Mouse (Mus musculus) frontal cortex, postnatal 36 days (tissue): Measurements from ENCODE around the gene Rsf1.
A peak's percentile ranks its signal among the peaks of the same experiment; 100 is the strongest.

Experiments
- DNase-seq, 2 experiments: peaks; one replicate each; pipeline ENCODE4 v3.0.0; 2022; ENCODE audit warnings: low spot score in 2 of 2

Rsf1 gene

GRCm38 (mm10) chr7:97579067-97579975 lies at the start of gene Rsf1, which contains the start of gene Aamdc:
Gene Rsf1, plus strand, starts transcription at chr7:97579889.
Gene Aamdc, minus strand, starts transcription at chr7:97579497.
- DNase-seq: peak; percentile 95

- no peak for DNase-seq
These were observed 44.2 kb upstream of the Rsf1 start for GRCm38 (mm10) chr7:97535531-97535930.

GRCm38 (mm10) chr7:97536571-97536970 lies 43.1 kb upstream of the Rsf1 start:
- no peak for DNase-seq

GRCm38 (mm10) chr7:97546462-97546861 lies 33.2 kb upstream of the Rsf1 start:
- DNase-seq: no peak

GRCm38 (mm10) chr7:97549301-97549700 lies 30.4 kb upstream of the Rsf1 start:
- DNase-seq: no peak

GRCm38 (mm10) chr7:97550673-97551072 lies 29.0 kb upstream of the Rsf1 start:
- DNase-seq: no peak

- no peak for DNase-seq
These were observed 16.1 kb upstream of the Rsf1 start for GRCm38 (mm10) chr7:97563576-97563975.

- no peak for DNase-seq
These were observed 10.3 kb upstream of the Rsf1 start for GRCm38 (mm10) chr7:97569372-97569771.

GRCm38 (mm10) chr7:97570389-97570788 lies 9.3 kb upstream of the Rsf1 start:
- no peak for DNase-seq

- DNase-seq: peak in 1 of 2 experiments; percentile 37
These were observed 1.2 kb upstream of the Rsf1 start for GRCm38 (mm10) chr7:97578361-97579066.

- DNase-seq: peak; percentile 45 to 60
These were observed 520 bp downstream of the Rsf1 start for GRCm38 (mm10) chr7:97579976-97580842.

GRCm38 (mm10) chr7:97580843-97581214 lies 1.1 kb downstream of the Rsf1 start:
- peak; percentile 81 to 82 for DNase-seq

- DNase-seq: no peak
These were observed 8.8 kb downstream of the Rsf1 start for GRCm38 (mm10) chr7:97588506-97588905.

GRCm38 (mm10) chr7:97590488-97590887 lies 10.8 kb downstream of the Rsf1 start:
- DNase-seq: no peak

- DNase-seq: no peak
These were observed 11.6 kb downstream of the Rsf1 start for GRCm38 (mm10) chr7:97591336-97591735.

- no peak for DNase-seq
These were observed 12.7 kb downstream of the Rsf1 start for GRCm38 (mm10) chr7:97592396-97592795.

- DNase-seq: no peak
These were observed 13.8 kb downstream of the Rsf1 start for GRCm38 (mm10) chr7:97593535-97593934.

- DNase-seq: no peak
These were observed 18.9 kb downstream of the Rsf1 start for GRCm38 (mm10) chr7:97598548-97598947.

- DNase-seq: no peak
These were observed 41.7 kb downstream of the Rsf1 start for GRCm38 (mm10) chr7:97621346-97621745.

GRCm38 (mm10) chr7:97622676-97623075 lies 43.0 kb downstream of the Rsf1 start:
- no peak for DNase-seq

- no peak for DNase-seq
These were observed 43.7 kb downstream of the Rsf1 start for GRCm38 (mm10) chr7:97623402-97623801.

- no peak for DNase-seq
These were observed 49.7 kb downstream of the Rsf1 start for GRCm38 (mm10) chr7:97629351-97629750.
